Mouse (Mus musculus) B cell, adult 2 months (primary cell): Measurements from ENCODE around the gene Mrgpra2b.
"Not testable (repeated sequence)": the region's sequence is repeated elsewhere in the genome, so short reads cannot be mapped to it uniquely, and the experiment has no call there.

Experiments used
- DNase-seq, 2 experiments: peaks; one replicate each; pipeline ENCODE4 v3.0.0; 2022

Mrgpra2b gene

GRCm38 (mm10) chr7:47528762-47529161 lies at the start of gene Mrgpra2b:
Gene Mrgpra2b, minus strand, starts transcription at chr7:47528862.
- no peak for DNase-seq

- DNase-seq, result no peak
Observed at GRCm38 (mm10) chr7:47516379-47516778, 12.3 kb downstream of the Mrgpra2b start.

- no peak for DNase-seq
Observed at GRCm38 (mm10) chr7:47515050-47515449, 13.6 kb downstream of the Mrgpra2b start.

GRCm38 (mm10) chr7:47502953-47503352 lies 25.7 kb downstream of the Mrgpra2b start:
- no peak for DNase-seq

- not testable (repeated sequence) for DNase-seq
Observed at GRCm38 (mm10) chr7:47491266-47491665, 37.4 kb downstream of the Mrgpra2b start.

- DNase-seq, result not testable (repeated sequence)
Observed at GRCm38 (mm10) chr7:47489438-47489837, 39.2 kb downstream of the Mrgpra2b start.

GRCm38 (mm10) chr7:47483181-47483580 lies 45.5 kb downstream of the Mrgpra2b start:
- DNase-seq, result not testable (repeated sequence)

GRCm38 (mm10) chr7:47473904-47474303 lies 54.8 kb downstream of the Mrgpra2b start:
- DNase-seq, result not testable (repeated sequence)

- not testable (repeated sequence) for DNase-seq
Observed at GRCm38 (mm10) chr7:47465278-47465981, 63.2 kb downstream of the Mrgpra2b start.

GRCm38 (mm10) chr7:47452015-47452414 lies 76.6 kb downstream of the Mrgpra2b start, which contains the start of gene Mrgpra2a:
Gene Mrgpra2a, minus strand, starts transcription at chr7:47452139.
- DNase-seq, result not testable (repeated sequence)

- not testable (repeated sequence) for DNase-seq
Observed at GRCm38 (mm10) chr7:47445729-47446128, 82.9 kb downstream of the Mrgpra2b start.

GRCm38 (mm10) chr7:47436463-47436862 lies 92.2 kb downstream of the Mrgpra2b start:
- not testable (repeated sequence) for DNase-seq

- DNase-seq, result not testable (repeated sequence)
Observed at GRCm38 (mm10) chr7:47427815-47428508, 100.7 kb downstream of the Mrgpra2b start.
